Mouse (Mus musculus) liver (tissue): Measurements from ENCODE around the gene Tap1.
"Not testable (repeated sequence)": the region's sequence is repeated elsewhere in the genome, so short reads cannot be mapped to it uniquely, and the experiment has no call there.

Source experiments
- DNase-seq: peaks from one replicate; pipeline ENCODE4 v3.0.0-alpha.2; 2020; ENCODE audit warnings: mixed read lengths

Tap1 gene

DNA sequence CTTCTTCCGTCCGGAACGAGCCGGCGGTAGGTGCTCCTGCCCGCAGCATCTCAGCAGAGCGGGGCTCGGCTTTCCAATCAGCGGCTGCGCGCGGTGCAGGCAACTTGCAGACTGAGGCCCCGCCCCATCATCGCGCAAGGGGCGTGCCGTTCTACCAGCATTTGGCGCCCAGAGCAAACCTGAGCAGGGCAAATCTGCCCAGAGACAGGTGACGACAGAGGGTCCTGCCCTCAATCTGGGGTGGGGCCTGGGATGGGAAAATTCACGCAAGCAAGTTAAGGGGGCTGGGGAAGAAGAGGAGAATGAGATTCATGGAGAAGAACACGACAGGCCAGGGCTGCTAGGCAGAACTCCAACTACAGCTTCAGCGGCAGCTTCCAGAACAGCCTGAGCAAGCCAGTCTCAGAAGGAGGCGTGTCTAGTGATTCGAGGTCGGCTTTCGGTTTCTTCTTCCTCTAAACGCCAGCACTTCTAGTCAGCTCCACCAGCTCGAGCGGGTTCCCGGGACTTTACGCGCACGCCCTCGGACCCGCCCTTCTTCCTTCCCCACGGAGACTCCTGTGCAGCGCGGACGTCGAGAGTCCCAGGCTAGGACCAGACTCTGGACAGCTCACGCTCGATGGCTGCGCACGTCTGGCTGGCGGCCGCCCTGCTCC lies at the start of gene Tap1, which contains the start of gene Psmb9:
Gene Tap1 (plus strand): TSS at position 293 of the 656 bp plus-strand sequence.
Gene Psmb9 (minus strand): TSS at position 504 of the 656 bp plus-strand sequence.
- peak; percentile 91 for DNase-seq

GRCm38 (mm10) chr17:34137601-34138000 lies 49.8 kb upstream of the Tap1 start:
- DNase-seq: no peak

GRCm38 (mm10) chr17:34138655-34139054 lies 48.7 kb upstream of the Tap1 start:
- DNase-seq: no peak

DNA sequence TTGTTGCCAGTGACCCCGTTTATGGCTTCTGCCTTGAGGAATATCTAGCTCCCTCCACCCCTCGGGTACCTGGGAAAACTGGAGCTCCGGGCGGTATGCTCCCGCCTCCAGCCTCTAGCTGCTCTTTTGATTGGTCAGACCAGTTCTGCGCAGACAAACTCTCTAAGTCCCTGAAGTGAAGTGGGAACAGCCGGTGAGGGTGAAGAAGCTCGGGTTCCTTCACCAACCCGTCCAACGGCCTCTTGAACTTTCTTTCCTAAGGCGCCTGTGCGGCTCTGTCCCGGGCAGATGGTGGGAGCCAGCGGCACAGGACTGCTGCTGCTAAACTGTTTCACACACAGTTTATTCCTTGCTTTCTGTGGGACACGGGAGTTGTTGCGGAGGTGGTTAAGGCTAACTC lies 47.9 kb upstream of the Tap1 start:
- no peak for DNase-seq

- peak; percentile 32 for DNase-seq
These were observed 47.1 kb upstream of the Tap1 start for GRCm38 (mm10) chr17:34140240-34140639.

- DNase-seq: no peak
These were observed 45.9 kb upstream of the Tap1 start for GRCm38 (mm10) chr17:34141448-34141847.

- no peak for DNase-seq
These were observed 44.8 kb upstream of the Tap1 start for GRCm38 (mm10) chr17:34142456-34143010.

GRCm38 (mm10) chr17:34143033-34143432 lies 44.3 kb upstream of the Tap1 start, which contains the start of gene H2-DMb2:
Gene H2-DMb2, plus strand, starts transcription at chr17:34143307.
- DNase-seq: peak; percentile 59

- no peak for DNase-seq
These were observed 43.9 kb upstream of the Tap1 start for GRCm38 (mm10) chr17:34143461-34143860.

GRCm38 (mm10) chr17:34144221-34144620 lies 43.1 kb upstream of the Tap1 start:
- not testable (repeated sequence) for DNase-seq

DNA sequence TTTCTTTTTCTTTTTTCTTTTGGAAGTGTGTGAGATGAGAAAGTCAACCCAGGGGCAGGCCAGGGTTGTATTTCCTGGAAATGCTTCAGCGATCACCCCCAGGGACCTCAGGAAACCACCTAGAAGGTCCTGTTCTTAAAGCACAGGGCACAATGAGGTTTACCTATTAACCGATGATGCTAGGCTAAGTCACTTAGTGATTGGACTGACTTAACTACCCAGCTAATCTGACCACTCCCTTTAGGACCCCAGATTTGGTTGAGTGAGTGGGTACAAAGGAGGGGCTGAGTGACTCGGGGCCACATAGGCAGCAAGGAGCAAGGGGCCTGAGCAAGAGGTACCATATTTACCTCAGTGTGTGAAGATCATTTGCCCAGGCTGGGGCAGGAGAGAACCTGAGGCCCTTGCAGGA lies 42.4 kb upstream of the Tap1 start:
- no peak for DNase-seq

DNA sequence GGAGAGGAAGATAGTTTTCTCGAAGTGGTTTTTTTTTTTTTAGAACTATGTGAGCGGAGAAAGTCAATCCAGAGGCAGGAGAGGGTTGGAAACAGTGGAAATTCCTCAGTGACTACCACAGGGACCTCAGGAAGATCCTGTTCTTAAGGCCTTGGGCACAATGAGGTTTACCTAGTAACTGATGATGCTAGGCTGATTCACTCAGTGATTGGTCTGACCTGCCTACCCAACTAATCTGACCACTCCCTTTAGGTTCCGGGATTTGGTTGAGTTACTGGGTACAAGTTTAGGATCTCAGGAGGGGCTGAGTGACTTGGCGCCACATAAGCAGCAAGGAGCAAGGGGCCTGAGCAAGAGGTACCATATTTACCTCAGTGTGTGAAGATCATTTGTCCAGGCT lies 34.4 kb upstream of the Tap1 start, which contains the start of gene H2-DMb1:
Gene H2-DMb1 (plus strand): TSS at position 150 of the 400 bp plus-strand sequence.
- no peak for DNase-seq

DNA sequence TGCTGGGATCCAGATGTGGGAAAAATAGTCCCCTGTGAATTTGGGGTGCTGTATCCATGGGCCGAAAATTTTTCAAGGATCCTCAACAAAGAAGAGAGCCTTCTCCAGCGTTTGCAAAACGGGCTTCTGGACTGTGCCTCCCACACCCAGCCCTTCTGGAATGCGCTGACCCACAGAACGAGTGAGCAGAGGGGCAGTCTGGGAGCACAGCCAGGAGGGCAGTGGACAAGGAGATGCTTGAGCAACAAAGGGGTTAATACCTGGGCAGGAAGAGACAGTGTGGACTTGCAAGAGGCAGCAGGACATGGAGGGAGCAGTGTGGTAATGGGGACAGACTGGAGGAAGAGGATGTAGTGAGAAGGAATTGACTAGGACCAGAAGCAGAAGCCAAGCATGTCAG lies 31.8 kb upstream of the Tap1 start:
- DNase-seq: no peak

DNA sequence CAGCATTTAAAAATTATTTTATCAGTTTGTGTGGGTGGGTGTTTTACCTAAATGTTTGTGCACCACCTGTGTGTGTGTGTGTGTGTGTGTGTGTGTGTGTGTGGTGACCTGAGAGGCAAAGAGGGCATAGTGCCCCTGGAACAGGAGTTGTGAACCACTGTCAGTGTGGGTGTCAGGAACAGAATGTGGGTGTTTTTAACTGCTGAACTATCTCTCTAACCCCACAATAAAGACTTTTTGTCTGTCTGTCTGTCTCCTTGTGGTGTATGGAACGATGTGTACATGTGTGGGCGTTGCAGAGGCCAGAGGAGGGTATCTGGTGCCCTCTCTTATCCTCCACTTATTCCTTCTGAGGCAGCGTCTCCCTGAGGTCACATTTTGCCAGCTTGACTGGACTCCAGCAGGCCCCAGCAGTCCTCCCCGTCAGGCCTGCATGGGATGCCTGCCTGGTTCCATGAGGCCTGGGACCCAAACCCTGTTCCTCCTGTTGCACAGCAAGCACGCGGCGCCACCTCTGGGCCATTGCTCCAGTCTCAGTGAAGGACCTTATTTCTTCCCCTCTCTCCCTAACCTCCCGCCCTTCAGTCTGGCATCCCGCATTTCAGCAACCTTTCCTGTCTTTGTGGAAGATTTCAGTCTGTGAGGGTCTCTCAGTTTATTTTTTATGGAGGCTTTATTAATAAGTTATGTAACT lies 23.0 kb upstream of the Tap1 start:
- DNase-seq: peak; percentile 36

GRCm38 (mm10) chr17:34165033-34165730 lies 22.2 kb upstream of the Tap1 start:
- no peak for DNase-seq

DNA sequence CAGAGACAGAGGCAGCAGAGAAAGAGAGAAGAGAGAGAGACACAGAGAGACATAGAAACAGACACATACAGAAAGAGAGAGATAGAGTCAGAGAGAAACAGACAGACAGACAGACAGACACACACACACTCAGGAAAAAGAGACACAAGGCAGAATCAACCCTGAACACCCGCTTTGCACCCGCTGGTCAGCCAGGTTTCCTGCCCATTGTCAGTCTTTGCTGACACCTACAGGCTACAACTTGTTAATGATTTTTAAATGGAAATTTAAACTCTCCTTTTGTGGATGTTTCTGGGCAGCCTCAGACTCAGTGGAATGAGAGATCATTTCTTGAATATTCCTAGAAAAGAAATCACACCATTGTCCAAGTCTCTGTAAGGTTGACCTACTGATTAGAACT lies 18.1 kb upstream of the Tap1 start:
- peak; percentile 29 for DNase-seq

GRCm38 (mm10) chr17:34170487-34170876 lies 16.9 kb upstream of the Tap1 start:
- DNase-seq: no peak

DNA sequence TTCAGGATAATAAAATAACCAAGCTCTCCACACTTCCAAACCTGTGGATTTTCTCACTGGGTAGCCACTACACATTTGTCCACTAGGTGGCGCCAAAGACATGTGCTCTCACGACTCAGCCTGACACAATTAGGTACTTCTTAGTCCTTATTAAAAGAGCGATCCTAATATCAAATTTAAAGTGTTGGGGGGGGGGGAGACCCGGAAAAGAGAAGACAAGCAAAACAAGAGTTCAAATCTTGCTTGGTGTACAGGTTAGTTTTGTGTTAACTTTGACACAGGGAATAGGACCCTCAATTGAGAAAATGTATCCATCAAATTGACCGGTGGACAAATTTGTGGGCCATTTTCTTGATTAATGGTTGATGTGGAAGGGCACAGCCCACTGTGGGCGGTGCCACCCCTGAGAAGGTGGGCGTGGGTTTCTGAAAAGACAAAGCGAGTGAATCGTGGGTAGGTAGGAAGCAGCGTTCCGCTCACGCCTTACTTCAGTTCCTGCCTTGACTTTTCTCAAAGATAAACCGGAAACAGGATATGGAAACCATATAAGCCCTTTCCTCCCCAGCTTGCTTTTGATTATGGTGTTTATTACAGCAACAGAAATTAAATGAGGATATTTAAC lies 16.4 kb upstream of the Tap1 start:
- peak; percentile 74 for DNase-seq

GRCm38 (mm10) chr17:34172528-34172927 lies 14.8 kb upstream of the Tap1 start:
- DNase-seq: no peak

GRCm38 (mm10) chr17:34174075-34174474 lies 13.3 kb upstream of the Tap1 start:
- no peak for DNase-seq

DNA sequence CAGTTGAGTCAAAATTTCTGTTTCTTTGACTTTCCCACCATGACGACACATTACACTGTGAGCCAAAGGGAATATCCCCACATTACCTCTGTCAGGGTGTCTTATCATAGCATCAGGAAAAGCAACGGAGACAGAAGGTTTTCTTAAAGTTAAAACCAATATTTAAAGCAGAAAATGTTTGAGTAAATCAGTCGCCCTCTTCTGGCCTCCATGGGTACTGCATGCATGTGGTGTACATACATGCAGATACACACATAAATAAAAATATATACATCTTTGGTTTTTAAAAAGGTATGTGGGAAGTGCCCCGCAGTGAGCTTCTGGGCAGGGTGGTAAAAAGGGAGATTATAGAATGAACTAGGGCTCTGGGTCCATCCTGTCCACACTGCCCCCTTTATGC lies 10.2 kb upstream of the Tap1 start:
- DNase-seq: no peak

GRCm38 (mm10) chr17:34179019-34179418 lies 8.3 kb upstream of the Tap1 start:
- no peak for DNase-seq
